Mouse (Mus musculus): ENCODE results near the gene Khk.

DNA sequence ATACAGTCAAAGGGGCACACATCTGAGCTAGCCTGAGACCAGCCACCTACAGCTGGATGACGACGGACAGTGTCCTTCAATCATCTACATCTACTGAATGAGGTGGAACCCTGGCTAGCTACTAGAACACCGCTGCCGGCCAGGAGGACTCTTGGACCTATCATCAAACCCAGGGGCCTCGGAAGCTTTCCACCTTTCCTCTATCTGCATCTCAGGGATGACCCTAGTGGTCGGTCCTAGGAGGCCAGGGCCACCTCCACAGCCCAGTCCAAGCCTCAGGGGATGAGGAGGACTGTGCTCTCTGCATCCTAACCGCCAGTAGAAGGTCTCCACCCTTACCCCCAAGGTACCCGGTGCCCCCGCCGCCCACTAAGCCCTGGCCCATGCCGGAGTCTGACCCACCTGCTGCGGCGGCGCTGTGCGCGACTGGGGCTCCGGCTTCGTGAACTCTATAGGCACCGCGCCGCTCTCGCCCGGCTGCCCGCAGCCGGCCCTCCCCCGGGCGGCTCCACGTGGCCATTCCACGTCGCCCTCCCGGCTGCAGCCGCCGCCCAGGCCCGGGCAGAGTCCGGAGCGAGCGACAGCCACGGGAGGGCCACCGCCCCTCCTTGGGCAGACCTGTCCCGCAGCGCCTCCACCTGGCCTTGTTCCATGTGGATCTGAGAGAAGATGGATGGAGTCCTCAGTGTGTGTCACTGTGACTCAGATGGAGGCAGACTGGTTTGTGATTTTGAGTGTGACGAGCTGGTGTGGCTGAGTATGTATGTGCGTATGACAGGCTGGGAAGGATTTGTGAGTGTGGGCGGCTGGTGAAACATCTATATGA is 23.9 kb downstream of the Khk start, which contains the start of gene Cgref1:
- TF ChIP-seq CTCF (IDR thresholded peaks at IDR 0.05; ENCODE audit: low read depth) (peak; percentile 46), EP300 (IDR thresholded peaks at IDR 0.05; ENCODE audit: low read depth) (no peak)

Measured in heart, postnatal 0 days (tissue).